Mouse (Mus musculus) erythroid progenitor cell, adult 5-6 weeks (primary cell): ENCODE data around the gene Acbd5. TPM values are rescaled to one million over a fixed set of nuclear protein-coding genes. Genes with fewer than 3 reads are reported as not detected.
A peak's percentile ranks its signal among the peaks of the same experiment; 100 is the strongest.

Experiments used
- ATAC-seq: replicated peaks from 2 replicates; pipeline ENCODE4 v1.8.0; 2016; ENCODE audit warnings: moderate number of reproducible peaks, mild to moderate bottlenecking, moderate TSS enrichment, inconsistent platforms; ENCODE audit not compliant: poor library complexity, low FRiP score, severe bottlenecking
- total RNA-seq, 2 experiments: library from RNA; stranded (forward) in 1 of 2; stranded (reverse) in 1 of 2; fragments of 150-400 nt in 1 of 2; fragments of 186-747, 209-891 nt in 1 of 2; gene quantifications; 2 replicates each; pipeline versions ENCODE4 v1.2.3 to v1.2.4; 2015 to 2017; ENCODE audit warnings: low replicate concordance in 2 of 2

Acbd5 gene
- total RNA-seq, 2 experiments from 2014 or later = 21.8 to 33.2 TPM

GRCm38 (mm10) chr2:23052523-23052922 is 15.4 kb upstream of the Acbd5 start:
- no peak for ATAC-seq

- ATAC-seq = peak; percentile 51
Observed at GRCm38 (mm10) chr2:23068370-23068737, 387 bp downstream of the Acbd5 start.

DNA sequence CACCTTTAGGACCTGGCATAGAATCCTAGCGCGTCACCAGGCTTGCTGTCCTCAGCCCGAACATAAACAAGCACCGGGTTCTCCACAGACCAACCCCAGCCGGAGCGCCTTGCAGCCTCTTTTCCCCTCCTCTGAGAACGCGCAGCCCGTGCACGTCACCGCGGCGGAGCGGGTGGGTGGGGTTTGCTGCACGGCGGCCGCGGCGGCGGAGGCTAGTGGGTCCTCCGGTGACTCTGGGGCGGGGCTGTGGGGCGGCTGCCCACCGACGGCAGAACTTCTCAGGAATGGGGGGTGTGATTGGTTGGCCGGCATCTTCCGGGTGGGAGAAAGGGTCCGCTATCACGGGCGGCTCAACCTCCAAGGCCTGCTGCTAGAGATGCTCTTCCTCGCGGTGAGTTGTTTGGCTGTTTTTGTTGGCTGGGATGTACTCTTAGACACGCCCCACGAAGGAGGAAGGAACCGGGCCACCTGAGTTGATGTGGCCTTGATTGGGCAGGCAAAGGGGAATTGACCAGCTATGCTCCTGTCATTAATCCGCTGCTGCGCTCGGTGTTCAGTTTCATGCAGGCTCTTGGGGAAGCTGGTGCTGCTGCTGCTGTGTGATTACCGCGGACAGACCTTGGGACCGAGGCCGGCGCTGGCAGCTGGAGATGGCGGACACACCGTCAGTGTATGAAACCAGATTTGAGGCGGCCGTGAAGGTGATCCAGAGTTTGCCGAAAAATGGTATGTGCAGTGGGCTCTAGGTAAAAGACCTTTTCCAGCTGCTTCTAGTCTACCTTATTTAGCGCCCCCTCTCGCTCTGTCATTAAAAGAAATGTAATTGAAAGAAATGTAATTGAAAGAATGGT is 1.2 kb downstream of the Acbd5 start:
- peak; percentile 82 for ATAC-seq

DNA sequence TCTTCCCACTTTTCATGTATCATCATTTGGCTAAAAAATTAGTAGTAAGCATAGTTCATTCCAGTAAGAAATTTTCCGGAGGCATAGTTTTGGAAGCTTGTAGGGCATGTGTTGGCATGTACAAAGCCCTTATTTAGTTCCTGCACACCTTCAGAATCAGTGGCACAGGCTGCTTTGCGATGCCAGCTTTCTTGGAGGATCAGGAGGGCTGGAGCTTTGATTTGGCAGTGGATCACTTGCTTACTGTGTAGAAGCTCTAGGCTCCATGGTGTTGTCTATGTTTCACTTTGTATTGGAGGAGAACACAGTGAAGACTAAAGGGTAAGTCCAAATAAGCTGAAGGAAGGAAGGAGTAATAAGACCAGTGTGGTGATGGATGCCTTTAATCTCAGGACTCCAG is 2.5 kb downstream of the Acbd5 start:
- ATAC-seq = no peak

GRCm38 (mm10) chr2:23071406-23071805 is 3.4 kb downstream of the Acbd5 start:
- no peak for ATAC-seq

DNA sequence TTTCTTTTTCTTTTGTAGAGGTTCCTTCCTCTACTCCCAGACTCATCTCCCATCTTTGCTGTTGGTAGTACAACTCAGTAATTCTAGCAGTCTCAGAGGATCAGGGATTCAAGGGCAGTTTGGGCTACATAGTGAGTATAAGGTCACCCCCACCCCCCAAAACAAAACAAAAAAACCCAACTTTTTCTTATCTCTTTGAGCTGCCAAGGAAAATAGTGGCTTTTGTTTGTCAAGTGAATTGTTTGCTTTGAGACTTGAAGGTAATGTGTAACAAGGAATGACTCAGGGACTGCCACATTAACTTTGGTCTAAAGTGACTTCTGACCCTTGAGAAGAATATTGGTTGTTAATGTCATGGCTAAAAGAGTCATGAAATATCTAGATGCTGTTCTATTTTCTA is 7.9 kb downstream of the Acbd5 start:
- no peak for ATAC-seq

- ATAC-seq = no peak
Observed at GRCm38 (mm10) chr2:23076783-23077182, 8.8 kb downstream of the Acbd5 start.

DNA sequence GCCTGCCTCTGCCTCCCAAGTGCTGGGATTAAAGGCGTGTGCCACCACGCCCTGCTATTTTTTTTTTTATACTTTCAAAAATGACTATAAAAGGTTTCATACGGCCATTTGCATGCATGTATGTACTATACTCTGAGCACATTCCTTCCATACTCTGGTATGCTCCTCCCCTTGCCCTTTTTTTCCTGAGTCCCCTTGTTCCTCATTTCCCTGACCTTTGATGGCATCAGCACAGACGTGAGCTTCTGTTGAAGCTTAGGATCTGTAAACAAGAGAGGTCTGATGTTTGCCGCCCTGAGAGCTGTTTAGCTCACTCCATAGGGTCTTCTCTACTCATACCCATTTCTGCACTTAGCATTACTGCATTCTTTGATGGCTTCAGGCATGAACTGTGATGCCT is 9.7 kb downstream of the Acbd5 start:
- no peak for ATAC-seq

DNA sequence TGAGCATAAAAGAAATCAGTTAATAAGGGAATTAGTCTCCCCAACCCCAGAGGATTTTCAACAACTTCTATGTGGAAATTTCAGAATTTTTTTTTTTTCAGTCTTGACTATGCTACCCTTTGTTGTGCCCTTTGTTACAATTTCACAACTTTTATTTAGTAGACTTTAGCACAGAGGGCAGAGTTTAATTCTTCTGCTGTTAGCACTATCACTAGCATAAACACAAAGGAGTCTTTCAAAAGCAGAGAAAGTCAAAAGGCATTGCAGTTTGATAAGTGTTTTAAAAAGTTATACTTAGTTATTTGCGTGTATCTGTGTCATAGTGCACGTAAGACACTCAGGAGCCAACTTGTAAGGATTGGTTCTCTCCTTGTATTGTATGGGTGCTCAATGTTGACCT is 10.6 kb downstream of the Acbd5 start:
- no peak for ATAC-seq

GRCm38 (mm10) chr2:23084540-23084939 is 16.6 kb downstream of the Acbd5 start:
- ATAC-seq = no peak

DNA sequence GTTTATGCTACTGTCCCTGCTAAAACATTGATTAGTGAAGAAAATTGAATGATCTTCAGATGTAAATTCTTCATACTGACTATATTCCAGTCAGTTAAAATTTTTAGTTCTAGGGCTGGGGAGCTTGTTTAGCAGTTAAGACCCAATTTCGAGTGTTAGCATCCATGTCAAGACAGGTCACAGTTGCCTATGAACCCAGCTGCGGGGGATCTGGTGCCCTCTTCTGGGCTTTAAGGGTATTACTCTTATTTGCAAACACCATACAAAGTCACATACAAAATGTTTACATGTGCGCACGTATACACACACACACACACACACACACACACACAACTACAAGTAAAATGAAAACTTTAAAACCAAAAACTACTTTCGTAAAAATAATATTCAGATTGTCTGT is 24.2 kb downstream of the Acbd5 start:
- peak; percentile 85 for ATAC-seq

DNA sequence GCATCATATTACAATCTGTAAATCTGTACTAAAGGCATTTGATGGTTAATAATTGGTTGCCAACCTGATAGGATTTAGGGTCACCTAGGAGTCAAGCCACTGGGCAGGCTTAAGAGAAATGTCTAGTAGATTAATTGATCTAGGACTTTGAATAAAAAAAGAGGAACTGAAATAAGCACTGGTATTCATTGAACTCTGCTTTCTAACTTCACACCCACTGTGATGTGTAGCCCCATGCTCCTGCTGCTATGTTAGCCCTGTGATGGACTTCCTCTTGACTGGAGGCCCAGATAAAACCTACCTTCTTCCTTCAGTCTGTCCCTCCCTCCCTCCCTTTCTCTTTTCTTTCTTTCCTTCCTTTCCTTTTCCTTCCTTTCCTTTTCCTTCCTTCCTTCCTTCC is 29.1 kb downstream of the Acbd5 start:
- ATAC-seq = no peak

GRCm38 (mm10) chr2:23102266-23102665 is 34.3 kb downstream of the Acbd5 start:
- no peak for ATAC-seq

DNA sequence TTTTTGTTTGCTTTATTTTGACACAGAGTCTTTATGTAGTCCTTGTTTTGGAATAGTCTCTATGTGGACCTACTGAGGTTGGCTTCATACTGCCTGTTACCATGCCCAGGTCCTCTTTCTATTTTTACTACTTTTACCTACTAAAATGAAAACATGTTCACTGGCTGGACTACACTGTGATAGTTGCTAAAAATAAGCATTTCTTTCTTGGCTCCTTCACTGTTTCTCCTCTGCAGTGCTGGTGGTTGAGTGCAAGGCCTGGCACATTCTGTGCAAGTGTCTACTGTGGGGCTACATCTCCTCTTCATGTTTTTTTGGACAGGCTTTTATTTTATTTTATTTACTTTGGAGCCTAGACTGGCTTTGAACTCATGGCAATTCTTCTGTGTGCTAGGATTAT is 51.6 kb downstream of the Acbd5 start:
- no peak for ATAC-seq

- peak; percentile 42 for ATAC-seq
Observed at GRCm38 (mm10) chr2:23155199-23155621, 87.2 kb downstream of the Acbd5 start.

DNA sequence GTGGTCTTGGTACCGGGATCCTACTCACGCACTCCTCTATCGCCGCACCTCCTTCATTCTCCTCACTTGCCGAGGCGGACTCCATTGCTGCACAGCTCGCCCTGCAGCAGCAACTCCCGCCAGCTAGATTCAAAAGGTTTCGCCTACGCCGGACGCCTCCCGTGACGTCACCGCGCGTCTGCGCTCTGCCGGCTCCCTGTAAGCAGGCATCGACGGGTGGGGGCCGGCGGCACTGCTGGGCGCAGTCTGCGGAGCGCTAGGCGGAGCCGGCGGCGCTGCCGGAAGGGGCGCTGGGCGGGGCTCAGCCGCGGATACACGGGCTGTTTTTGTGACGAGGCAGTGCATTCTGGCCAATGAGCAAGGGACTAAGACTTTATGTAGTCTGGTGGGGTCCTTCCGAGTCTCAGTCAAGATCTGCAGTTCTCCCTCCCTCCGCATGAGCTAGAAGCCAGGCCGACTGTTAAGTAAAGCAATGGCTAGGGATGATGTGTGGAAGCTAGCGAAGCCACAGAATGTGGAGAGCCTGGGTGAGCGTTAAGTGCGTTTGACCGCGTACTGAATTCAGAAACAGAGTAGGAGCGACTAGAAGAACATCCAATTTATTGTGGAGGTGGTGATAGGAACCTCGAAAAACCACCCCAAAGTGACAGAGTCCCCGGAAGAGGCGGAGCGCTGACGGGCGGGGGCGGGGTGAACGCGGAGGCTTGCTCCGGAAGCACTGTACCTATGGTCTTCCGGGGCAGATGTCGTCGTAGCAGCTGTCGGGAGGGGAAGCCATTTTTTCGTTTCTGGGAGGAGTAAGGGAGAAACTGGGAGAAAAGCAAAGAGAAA is 88.0 kb downstream of the Acbd5 start, which contains the start of the genes Mastl and Yme1l1:
TSS of gene Mastl (minus strand) at position 248 of the 831 bp plus-strand sequence.
TSS of gene Yme1l1 (plus strand) at position 593 of the 831 bp plus-strand sequence.
- peak; percentile 91 for ATAC-seq

- peak; percentile 44 for ATAC-seq
Observed at GRCm38 (mm10) chr2:23156608-23157081, 88.7 kb downstream of the Acbd5 start.
